ENCODE assay signal across 9 mouse cellular contexts in genomic region chr17:34630761-34631301, GRCm38 (mm10). TPM values are rescaled to one million over a fixed set of nuclear protein-coding genes. Genes with fewer than 3 reads are reported as not detected.
DNase-seq lines count a peak whose midpoint lies in the region; ATAC-seq and TF ChIP-seq lines count a peak whose summit lies in the region.
"Had no signal": no experiment of that assay in that cellular context is flagged by ENCODE, and none has a peak within 500 bp of the region (broad histone marks: within the 10 kb centered on the region; RNA-seq: fewer than 3 reads in every experiment).

No protein-coding gene starts in this region.

- no peak for TF ChIP-seq POLR2A in liver, adult 2 months (IDR thresholded peaks at IDR 0.05; ENCODE audit: extremely low read depth, insufficient read depth, low read length)
- no peak for TF ChIP-seq POLR2A in cortical plate, adult 2 months (IDR thresholded peaks at IDR 0.05; ENCODE audit: extremely low read depth, insufficient read depth, low read length)

- ATAC-seq in hindbrain, postnatal 0 days = no peak
- ATAC-seq in neural tube, embryonic 12.5 days (ENCODE audit: low FRiP score, low read depth) = no peak

- 8% methylated on average over 43 of the region's 48 CpGs for WGBS in liver, adult 2 months
- 3% methylated on average over 44 of the region's 48 CpGs for WGBS in hindbrain, postnatal 0 days
- 2% methylated on average over 47 of the region's 48 CpGs for WGBS in neural tube, embryonic 12.5 days

- 0 out of 2 replicates have a peak, but pooled peaks cover 5% of the 10 kb centered on the region for H3K4me1 ChIP-seq in liver, adult 2 months (ENCODE audit: control insufficient read depth, insufficient read depth, low read length)
- H3K4me1 ChIP-seq in cortical plate, adult 2 months (ENCODE audit: control insufficient read depth, insufficient read depth, low read length) = peaks cover 5% of the 10 kb centered on the region; the same call in 1 of the 2 replicates
- H3K4me1 ChIP-seq in hindbrain, postnatal 0 days (ENCODE audit: insufficient read depth, low read length) = peaks cover 44% of the 10 kb centered on the region
- peaks cover 55% of the 10 kb centered on the region for H3K4me1 ChIP-seq in neural tube, embryonic 12.5 days

- peak overlapping the region; percentile 48; the same call in 1 of the 2 replicates for H3K9ac ChIP-seq in liver, adult 2 months (ENCODE audit: low read depth, low read length)
- peak overlapping the region; percentile 46 for H3K9ac ChIP-seq in hindbrain, postnatal 0 days (replicated peaks; ENCODE audit: low read length)
- H3K9ac ChIP-seq in neural tube, embryonic 12.5 days = peak overlapping the region; percentile 50

- no peaks in the 10 kb centered on the region for H3K9me3 ChIP-seq in hindbrain, postnatal 0 days (ENCODE audit: low read length)
- H3K9me3 ChIP-seq in neural tube, embryonic 12.5 days = no peaks in the 10 kb centered on the region

- no peak for TF ChIP-seq CTCF in liver, adult 2 months (IDR thresholded peaks at IDR 0.05; ENCODE audit: low read depth, low read length)
- no peak for TF ChIP-seq CTCF in cortical plate, adult 2 months (IDR thresholded peaks at IDR 0.05; ENCODE audit: extremely low read depth, insufficient read depth, low read length)
- no peak for TF ChIP-seq CTCF in hindbrain, postnatal 0 days (IDR thresholded peaks at IDR 0.05; ENCODE audit: low read depth)

- H3K79me2 ChIP-seq in liver, adult 2 months (ENCODE audit: control insufficient read depth, insufficient read depth, low read length) = no peaks in the 10 kb centered on the region

- peak overlapping the region; percentile 98 for H3K4me2 ChIP-seq in hindbrain, postnatal 0 days (ENCODE audit: low read depth, low read length)
- H3K4me2 ChIP-seq in neural tube, embryonic 12.5 days (replicated peaks) = peak overlapping the region; percentile 86

- peak overlapping the region; percentile 22; the same call in 1 of the 2 replicates for H3K4me3 ChIP-seq in liver, adult 2 months (ENCODE audit: insufficient read depth, low read depth, low read length)
- H3K4me3 ChIP-seq in cortical plate, adult 2 months (ENCODE audit: insufficient read depth, low read length) = peak overlapping the region; percentile 75
- H3K4me3 ChIP-seq in hindbrain, postnatal 0 days (ENCODE audit: low read length) = peak overlapping the region; percentile 55
- H3K4me3 ChIP-seq in neural tube, embryonic 12.5 days = peak overlapping the region; percentile 32

- DNase-seq in liver, adult 2 months (ENCODE audit: extremely low read depth, low read depth, low spot score) = no peak
- DNase-seq in liver = no peak
- DNase-seq in hindbrain, postnatal 0 days (ENCODE audit: low spot score) = no peak
- DNase-seq in ovary, postnatal 10 days (ENCODE audit: low spot score) = no peak
- no peak for DNase-seq in adrenal gland, postnatal 4 days (ENCODE audit: low spot score in 2 of 2)
- no peak for DNase-seq in left cerebral cortex, postnatal 4 days

- H3K27ac ChIP-seq in liver, adult 2 months (replicated peaks; ENCODE audit: insufficient read depth, low read depth, low read length) = no peak overlapping the region
- peak overlapping the region; percentile 94 for H3K27ac ChIP-seq in cortical plate, adult 2 months (ENCODE audit: insufficient read depth, low read length)
- peak overlapping the region; percentile 8; the same call in 1 of the 2 replicates for H3K27ac ChIP-seq in hindbrain, postnatal 0 days
- H3K27ac ChIP-seq in neural tube, embryonic 12.5 days = no peak overlapping the region
- H3K27ac ChIP-seq: macrophage had no signal

- no peaks in the 10 kb centered on the region for H3K27me3 ChIP-seq in liver, adult 2 months (ENCODE audit: control insufficient read depth, insufficient read depth, low read length)
- no peaks in the 10 kb centered on the region for H3K27me3 ChIP-seq in hindbrain, postnatal 0 days (ENCODE audit: insufficient read depth, low read length)
- H3K27me3 ChIP-seq in neural tube, embryonic 12.5 days (replicated peaks) = peaks cover 45% of the 10 kb centered on the region

- intact Hi-C loops in left cerebral cortex, postnatal 4 days (cut with DNase I) = no loop called here

- H3K36me3 ChIP-seq in liver, adult 2 months (ENCODE audit: control insufficient read depth, insufficient read depth, low read length) = no peaks in the 10 kb centered on the region
- H3K36me3 ChIP-seq in hindbrain, postnatal 0 days (ENCODE audit: insufficient read depth, low read length) = no peaks in the 10 kb centered on the region
- H3K36me3 ChIP-seq in neural tube, embryonic 12.5 days = no peaks in the 10 kb centered on the region

RNA-seq across cellular contexts. Expression of gene Prrt1, which starts 1.5 kb away (rescaled TPM):
- not detected in 2 replicates for total RNA-seq in liver, adult 2 months (2014; rRNA removed)
- polyA plus RNA-seq in liver, adult 2 months (2012; rRNA removed) = 0.32 and 0.39 TPM in 2 replicates
- 160 and 165 TPM in 2 replicates for polyA plus RNA-seq in cortical plate, adult 2 months (2012; rRNA removed)
- total RNA-seq in hindbrain, postnatal 0 days (2014; rRNA removed) = 7.5 and 8.1 TPM in 2 replicates
- polyA plus RNA-seq in hindbrain, postnatal 0 days (2015; fragmentation: Nextera tagmentation; extraction: Ambion mirVana) = 7.3 and 7.9 TPM in 2 replicates
- 1.4 and 1.6 TPM in 2 replicates for polyA plus RNA-seq in neural tube, embryonic 12.5 days (2016; fragmentation: Nextera tagmentation; extraction: Ambion mirVana)
- total RNA-seq in adrenal gland, postnatal 4 days (2021) = 10 to 100 TPM; 10.7 to 11.5 TPM
- total RNA-seq in left cerebral cortex, postnatal 4 days (2021) = 10 to 100 TPM; 78.2 to 81.9 TPM

RNA-seq across cellular contexts. Expression of gene Ppt2, which starts 2.5 kb away (rescaled TPM):
- total RNA-seq in liver, adult 2 months (2014; rRNA removed) = 22.5 and 28.5 TPM in 2 replicates
- polyA plus RNA-seq in liver, adult 2 months (2012; rRNA removed) = 38.5 and 46.7 TPM in 2 replicates
- 31.1 and 32.7 TPM in 2 replicates for polyA plus RNA-seq in cortical plate, adult 2 months (2012; rRNA removed)
- total RNA-seq in hindbrain, postnatal 0 days (2014; rRNA removed) = 33.6 and 42.3 TPM in 2 replicates
- 17.9 and 20.0 TPM in 2 replicates for polyA plus RNA-seq in hindbrain, postnatal 0 days (2015; fragmentation: Nextera tagmentation; extraction: Ambion mirVana)
- polyA plus RNA-seq in neural tube, embryonic 12.5 days (2016; fragmentation: Nextera tagmentation; extraction: Ambion mirVana) = 22.9 and 25.2 TPM in 2 replicates
- total RNA-seq in adrenal gland, postnatal 4 days (2021) = 10 to 100 TPM; 52.6 to 62.3 TPM
- total RNA-seq in left cerebral cortex, postnatal 4 days (2021) = 10 to 100 TPM; 30.3 to 32.7 TPM

RNA-seq across cellular contexts. Expression of gene Fkbpl, which starts 13.7 kb away (rescaled TPM):
- 4.2 and 5.3 TPM in 2 replicates for total RNA-seq in liver, adult 2 months (2014; rRNA removed)
- polyA plus RNA-seq in liver, adult 2 months (2012; rRNA removed) = 2.0 and 3.0 TPM in 2 replicates
- 7.8 and 8.7 TPM in 2 replicates for polyA plus RNA-seq in cortical plate, adult 2 months (2012; rRNA removed)
- total RNA-seq in hindbrain, postnatal 0 days (2014; rRNA removed) = 4.9 and 6.1 TPM in 2 replicates
- polyA plus RNA-seq in hindbrain, postnatal 0 days (2015; fragmentation: Nextera tagmentation; extraction: Ambion mirVana) = 10.4 and 11.8 TPM in 2 replicates
- polyA plus RNA-seq in neural tube, embryonic 12.5 days (2016; fragmentation: Nextera tagmentation; extraction: Ambion mirVana) = 17.4 and 17.5 TPM in 2 replicates
- 10 to 100 TPM; 13.2 to 16.3 TPM for total RNA-seq in adrenal gland, postnatal 4 days (2021)
- total RNA-seq in left cerebral cortex, postnatal 4 days (2021) = 10 to 100 TPM in 1 of 2 experiments, 1 to 10 TPM in 1; 7.9 to 10.5 TPM

RNA-seq across cellular contexts. Expression of gene Egfl8, which starts 15.1 kb away (rescaled TPM):
- 0.37 and 0.60 TPM in 2 replicates for total RNA-seq in liver, adult 2 months (2014; rRNA removed)
- 0.82 and 1.2 TPM in 2 replicates for polyA plus RNA-seq in liver, adult 2 months (2012; rRNA removed)
- 5.3 and 6.1 TPM in 2 replicates for polyA plus RNA-seq in cortical plate, adult 2 months (2012; rRNA removed)
- 3.5 and 5.9 TPM in 2 replicates for total RNA-seq in hindbrain, postnatal 0 days (2014; rRNA removed)
- polyA plus RNA-seq in hindbrain, postnatal 0 days (2015; fragmentation: Nextera tagmentation; extraction: Ambion mirVana) = 6.5 and 7.4 TPM in 2 replicates
- 13.0 and 15.5 TPM in 2 replicates for polyA plus RNA-seq in neural tube, embryonic 12.5 days (2016; fragmentation: Nextera tagmentation; extraction: Ambion mirVana)
- total RNA-seq in adrenal gland, postnatal 4 days (2021) = 10 to 100 TPM; 10.8 to 14.2 TPM
- total RNA-seq in left cerebral cortex, postnatal 4 days (2021) = 1 to 10 TPM; 4.9 to 5.9 TPM

RNA-seq across cellular contexts. Expression of gene Atf6b, which starts 16.1 kb away (rescaled TPM):
- total RNA-seq in liver, adult 2 months (2014; rRNA removed) = 4.4 and 6.6 TPM in 2 replicates
- polyA plus RNA-seq in liver, adult 2 months (2012; rRNA removed) = 29.8 and 34.6 TPM in 2 replicates
- 59.6 and 64.1 TPM in 2 replicates for polyA plus RNA-seq in cortical plate, adult 2 months (2012; rRNA removed)
- total RNA-seq in hindbrain, postnatal 0 days (2014; rRNA removed) = 53.6 and 70.6 TPM in 2 replicates
- 74.2 and 78.2 TPM in 2 replicates for polyA plus RNA-seq in hindbrain, postnatal 0 days (2015; fragmentation: Nextera tagmentation; extraction: Ambion mirVana)
- 116 and 120 TPM in 2 replicates for polyA plus RNA-seq in neural tube, embryonic 12.5 days (2016; fragmentation: Nextera tagmentation; extraction: Ambion mirVana)
- 10 to 100 TPM; 48.1 to 52.3 TPM for total RNA-seq in adrenal gland, postnatal 4 days (2021)
- total RNA-seq in left cerebral cortex, postnatal 4 days (2021) = 10 to 100 TPM; 72.8 to 75.4 TPM

Comparison
In these comparisons a context has a peak if more than half of its experiments do, and no peak if none do; other contexts are left out.
1. H3K27ac ChIP-seq: peak in cortical plate, adult 2 months (single experiment) and hindbrain, postnatal 0 days (single experiment); none in liver, adult 2 months (single experiment) and neural tube, embryonic 12.5 days (single experiment).
2. H3K4me3 ChIP-seq: peak in every context shown above with its lines; median percentile 75 in cortical plate, adult 2 months; 55 in hindbrain, postnatal 0 days; 32 in neural tube, embryonic 12.5 days; 22 in liver, adult 2 months.
3. Peak in every context shown above with its lines, with median percentiles within 50 percentile points of each other: H3K9ac ChIP-seq.